Mouse (Mus musculus): ENCODE data around the gene Rad9a.

GRCm38 (mm10) chr19:4234548-4234947, 33.1 kb upstream of the Rad9a start:
- TF ChIP-seq CTCF (IDR thresholded peaks at IDR 0.05; ENCODE audit: control insufficient read depth, insufficient read depth, low read length) (no peak), POLR2A (IDR thresholded peaks at IDR 0.05; ENCODE audit: borderline replicate concordance, control insufficient read depth, low read depth, low read length) (no peak)

All from bone marrow, adult 2 months (tissue).